Mouse (Mus musculus): Measurements from ENCODE around the gene Epha1.

Gene Epha1

DNA sequence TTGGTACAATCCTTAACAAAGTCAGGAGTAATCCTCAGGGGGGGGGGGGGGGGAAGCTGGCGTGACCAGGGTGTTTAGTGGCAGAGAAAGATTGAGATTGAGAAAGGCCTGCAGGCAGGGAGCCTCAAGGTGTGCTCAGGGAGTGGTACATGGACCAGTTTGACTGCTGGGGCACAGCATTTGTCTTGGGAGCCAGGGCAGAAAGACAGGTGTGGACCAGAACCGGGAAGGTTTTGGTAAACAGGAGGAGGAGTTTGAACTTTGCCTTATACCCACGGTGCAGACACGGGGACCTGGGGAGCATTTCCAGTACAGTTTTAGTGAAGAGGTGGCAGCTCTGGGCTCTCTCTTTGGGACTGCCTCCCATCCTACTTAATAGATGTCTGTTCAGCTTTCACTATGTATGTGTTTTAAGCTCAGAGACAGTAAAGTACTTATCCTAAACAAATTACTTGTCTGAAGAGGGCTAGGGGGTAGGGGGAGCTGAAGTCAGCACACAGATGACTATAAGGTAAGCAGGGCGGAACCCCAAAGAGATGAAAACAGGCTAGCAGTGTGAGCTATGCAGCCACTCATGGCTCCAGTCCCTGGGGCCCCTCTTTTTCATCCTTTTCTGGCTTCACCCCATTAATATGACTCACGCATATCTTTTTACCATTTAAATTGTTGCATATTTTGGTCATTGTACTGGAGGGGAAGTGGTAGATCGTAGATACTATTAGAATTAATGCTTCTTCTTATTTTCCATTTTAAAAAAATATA is 782 bp upstream of the Epha1 start:
- DNase-seq: no peak

DNA sequence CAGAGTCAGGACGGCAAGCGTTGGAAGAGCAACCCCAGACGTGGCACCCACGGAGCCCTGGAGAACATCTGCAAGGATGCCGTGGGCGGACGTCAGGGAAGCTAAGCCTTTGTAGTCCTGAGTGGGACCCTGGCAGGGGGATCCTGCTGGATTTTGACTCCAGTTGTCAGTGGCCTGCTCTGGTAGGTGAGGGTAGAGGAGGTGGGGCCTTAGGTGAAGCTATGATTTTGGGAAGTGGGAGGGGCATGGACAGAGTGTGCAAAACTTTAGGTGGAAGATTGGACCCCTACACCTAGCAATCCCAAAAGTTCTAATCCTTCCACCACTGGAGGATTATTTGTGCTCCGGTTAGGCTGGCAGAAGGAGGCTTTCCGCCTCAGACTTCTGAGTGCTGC is 650 bp downstream of the Epha1 start:
- DNase-seq: no peak

DNA sequence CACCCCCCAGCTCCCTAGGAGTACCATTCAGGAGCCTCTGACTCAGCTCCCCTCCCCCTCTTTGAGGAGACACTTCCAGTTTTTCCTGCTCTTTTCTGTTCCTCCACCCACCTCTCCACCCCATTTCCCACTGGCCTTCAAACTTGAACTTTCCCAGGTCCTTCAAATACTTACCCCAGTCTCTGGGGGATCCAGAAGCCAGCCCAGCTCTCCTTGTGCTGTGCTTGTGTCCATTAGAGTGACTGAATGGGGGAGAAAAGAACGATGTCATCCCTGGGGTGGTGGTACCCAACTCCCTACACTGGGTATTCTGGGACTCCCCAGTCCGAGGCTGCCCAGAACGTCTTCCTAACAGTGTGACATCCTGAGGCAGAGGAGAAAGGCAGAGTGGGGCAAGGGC is 1.1 kb downstream of the Epha1 start:
- no peak for DNase-seq

DNA sequence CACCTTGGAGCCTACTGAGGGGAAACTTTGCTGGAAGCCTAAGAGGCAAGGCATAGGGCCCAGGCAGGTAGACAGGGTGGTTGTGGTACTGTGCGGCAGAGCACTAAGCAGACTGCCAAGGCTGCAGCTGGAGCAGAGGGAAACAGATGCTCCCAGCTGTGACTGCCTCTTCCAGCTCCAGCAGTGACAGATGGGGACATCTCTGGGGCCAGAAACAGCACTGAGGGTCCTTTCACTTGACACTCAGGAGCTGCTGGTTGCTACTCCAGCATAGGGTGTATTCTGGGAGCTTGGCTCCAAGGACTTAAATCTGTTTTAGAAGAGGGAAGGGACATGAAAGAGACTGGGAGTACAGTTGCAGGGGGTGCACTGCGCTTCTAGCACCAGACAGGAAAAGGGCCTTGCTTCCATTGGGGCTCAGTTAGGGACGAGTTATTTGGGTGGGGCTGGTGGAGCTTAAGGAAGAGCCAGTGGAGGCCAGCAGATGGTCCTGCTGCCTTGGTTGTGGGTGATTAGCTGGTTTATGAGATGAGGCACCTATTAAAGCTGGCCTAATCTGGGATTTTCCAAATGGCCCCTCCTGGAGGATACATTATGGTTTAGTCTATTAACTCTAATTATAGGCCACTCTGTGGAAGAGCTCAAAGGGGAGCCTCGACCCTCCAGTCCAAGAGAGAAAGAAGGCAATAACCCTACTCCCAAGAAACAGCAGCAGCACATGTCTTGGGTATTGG is 2.3 kb downstream of the Epha1 start:
- DNase-seq: no peak

DNA sequence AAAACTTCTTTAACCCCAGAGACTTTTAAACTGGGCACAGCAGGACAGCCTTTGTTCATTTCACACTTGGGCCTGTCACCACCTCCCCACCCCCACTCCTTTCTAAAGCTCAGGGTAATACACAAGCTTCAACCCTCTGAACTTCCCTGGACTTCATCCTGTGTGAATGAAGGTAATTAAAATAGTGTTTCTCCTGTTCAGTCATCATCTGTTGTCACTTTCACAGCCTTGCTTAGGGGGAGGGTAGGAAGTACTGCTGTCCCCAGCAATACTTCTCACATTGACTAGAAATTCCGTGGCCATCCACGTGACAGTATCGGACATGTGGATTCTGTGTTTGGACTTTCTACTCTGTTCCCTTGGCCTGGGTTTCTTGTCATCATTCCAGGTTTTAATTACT is 3.2 kb downstream of the Epha1 start:
- no peak for DNase-seq

DNA sequence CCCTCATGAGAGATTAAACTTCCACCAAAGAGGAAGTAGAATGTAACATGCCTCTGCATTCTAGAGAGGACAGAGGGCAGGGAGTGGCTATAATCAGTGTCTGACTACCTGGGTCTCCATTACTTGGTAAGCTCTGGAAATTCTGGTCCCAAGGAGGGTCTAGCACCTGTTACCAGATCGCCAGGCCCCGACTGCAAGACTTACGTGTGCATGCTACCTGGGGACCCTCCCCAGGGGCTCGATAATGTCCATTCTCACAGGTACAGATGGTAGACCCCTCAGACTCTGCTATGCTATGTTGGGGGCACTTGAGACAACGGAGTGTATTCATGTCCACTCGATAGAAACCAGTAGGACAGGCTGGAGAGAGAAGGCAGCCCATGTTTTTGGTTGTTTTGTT is 7.9 kb downstream of the Epha1 start:
- no peak for DNase-seq

DNA sequence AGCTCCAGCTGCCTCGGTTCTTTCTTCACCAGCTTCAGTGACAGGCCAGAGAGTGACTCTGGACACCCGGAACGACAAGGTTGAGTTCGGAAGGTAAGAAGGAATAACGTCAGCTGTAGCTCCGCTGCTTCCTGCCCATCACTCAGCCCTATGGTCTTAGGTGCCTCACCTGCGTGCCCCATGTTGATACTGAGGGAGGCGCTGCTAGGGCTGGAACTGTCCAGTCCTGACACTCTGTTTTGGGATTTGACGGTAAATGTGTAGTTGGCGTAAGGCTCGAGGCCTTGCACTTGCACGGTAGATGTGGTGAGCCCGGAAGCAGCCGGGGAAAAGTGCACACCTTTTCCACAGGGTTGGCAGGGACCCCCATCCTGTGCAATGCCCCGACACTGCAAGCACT is 8.5 kb downstream of the Epha1 start:
- DNase-seq: no peak

DNA sequence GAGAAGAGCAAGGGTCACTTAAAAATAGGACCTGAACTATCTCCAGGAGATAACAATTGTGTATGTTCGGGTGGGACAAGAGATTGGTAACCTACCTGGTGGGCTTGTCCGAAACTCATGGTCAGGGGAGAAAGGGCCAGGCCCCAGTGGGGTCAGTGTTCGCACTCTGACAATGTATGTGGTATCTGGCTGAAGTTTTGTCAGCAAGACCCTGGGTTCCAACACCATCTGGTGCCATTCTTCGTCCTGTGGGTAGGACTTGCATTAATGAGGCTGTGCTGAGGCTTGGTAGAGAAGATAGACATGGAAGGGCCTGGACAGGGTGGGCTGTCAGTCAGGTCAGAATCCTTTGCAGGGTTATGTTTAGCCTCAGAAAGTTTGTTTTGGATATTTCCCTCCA is 9.0 kb downstream of the Epha1 start:
- no peak for DNase-seq

DNA sequence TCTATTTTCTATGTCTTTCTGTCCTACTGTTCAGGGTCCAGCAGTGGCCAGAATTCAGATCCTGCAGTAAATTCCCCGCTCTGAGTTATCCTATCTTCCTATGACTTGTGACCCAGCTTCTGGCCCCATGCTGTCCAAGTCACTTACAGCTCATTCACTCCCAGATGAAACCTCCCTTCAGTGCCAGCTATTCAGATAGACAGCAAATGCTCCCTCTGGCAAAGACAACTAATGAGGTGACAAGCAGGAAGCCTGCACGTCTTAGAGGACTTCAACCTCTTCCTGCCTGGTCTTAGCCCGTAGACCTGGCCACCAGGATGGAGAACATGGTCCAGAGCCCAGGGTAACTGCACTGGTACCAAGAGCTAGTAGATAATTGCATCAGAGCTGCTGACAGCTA is 10.1 kb downstream of the Epha1 start:
- DNase-seq: no peak

DNA sequence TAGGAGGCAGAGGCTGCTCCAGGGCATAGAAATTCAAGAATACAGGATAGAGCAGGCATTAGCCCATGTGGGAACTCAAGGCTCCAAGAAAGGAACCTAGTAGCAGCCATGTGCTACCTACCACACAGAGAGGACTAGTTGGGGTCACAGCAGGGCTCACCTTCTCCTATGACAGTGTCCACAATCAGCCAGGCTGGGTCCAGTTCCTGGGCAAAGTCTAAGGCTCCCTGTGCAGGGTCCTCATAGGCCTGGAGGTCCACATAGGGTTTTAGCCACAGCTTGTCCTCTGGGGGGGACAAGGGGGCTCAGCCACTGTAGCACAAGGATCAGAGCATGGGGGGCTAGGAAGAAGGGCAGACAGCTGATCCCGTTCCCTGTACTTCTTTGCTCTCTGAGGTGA is 10.6 kb downstream of the Epha1 start:
- DNase-seq: no peak

DNA sequence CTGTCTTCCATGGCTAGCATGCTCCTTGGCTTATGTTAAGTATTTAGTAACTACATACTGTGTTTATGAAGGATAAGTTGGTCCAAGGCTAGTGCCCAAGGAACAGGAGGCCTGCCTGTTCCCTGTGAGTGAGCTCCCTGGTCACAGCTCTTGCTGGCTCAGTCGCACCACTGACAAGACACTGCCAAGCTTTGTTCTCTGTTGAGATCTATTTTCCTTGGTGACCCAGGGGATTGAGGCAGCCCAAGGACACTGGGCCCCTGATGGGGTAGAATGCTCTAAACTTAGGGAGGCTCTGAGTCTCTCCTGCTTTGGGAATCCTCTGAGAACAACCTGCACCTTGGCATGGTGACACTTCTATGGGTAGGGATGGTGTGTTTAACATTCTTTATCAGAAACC is 11.0 kb downstream of the Epha1 start:
- DNase-seq: no peak

DNA sequence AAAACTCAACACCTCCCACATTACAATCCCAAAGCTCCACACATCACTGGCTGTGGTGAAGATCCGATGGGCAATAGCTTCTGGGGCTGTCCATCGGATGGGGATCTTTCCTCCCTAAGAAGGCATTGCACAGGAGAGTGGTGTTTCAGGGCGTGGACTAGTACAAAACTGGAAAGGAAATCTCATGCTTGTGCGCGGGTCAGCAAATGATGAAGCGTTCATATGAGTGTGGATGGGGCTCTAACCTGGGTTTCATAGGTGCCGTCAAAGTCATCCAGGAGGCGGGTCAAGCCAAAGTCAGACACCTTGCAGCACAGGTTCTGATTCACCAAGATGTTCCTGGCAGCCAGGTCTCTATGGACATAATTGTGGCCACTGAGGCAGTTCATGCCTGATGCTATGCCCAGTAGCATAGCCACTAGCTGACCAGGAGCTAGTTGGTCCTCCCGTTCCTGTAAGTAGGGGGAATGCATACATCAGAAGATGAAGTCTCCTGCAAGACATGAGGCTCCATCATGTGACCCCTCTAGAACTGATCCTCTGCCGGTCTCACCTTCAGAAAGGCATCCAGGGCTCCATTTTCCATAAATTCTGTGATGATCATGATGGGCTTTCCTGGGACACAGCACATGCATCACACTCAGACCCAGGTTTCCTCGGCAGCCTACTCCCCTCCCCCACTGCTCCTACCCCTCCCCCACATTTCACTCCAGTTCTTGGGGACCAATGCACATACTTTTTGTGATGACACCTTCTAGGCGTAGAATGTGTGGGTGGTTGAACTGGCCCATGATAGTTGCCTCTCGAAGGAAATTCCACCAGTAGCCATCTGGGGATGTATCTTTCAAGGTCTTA is 11.8 kb downstream of the Epha1 start:
- DNase-seq: no peak

DNA sequence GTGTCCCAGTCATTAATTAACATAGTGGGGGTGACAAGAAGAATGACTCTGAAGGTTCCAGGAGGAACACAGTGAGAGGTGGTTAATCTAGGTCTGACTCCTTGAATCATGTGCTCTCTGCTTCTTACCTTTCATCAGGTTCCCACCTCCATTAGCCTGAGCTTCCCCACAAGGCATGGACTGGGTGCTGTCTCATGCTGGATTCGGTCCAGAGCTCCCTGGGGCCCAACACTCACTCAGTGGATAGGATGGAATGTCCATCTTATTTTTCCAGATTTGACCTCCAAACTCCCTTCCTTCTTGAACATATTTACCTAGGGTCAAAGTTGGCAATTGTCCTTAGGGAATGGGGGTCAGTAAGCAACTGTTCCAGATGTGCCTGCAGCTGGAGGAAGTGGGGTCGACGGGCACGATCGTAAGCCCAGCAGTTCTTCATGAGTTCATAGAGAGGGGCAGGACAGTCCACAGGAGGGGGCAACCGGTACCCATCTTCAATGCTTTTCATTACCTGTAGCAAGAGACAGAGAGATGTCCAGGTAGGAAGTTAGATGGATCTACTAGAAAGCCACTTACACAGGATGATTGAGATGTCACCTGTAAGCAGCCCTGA is 12.7 kb downstream of the Epha1 start:
- no peak for DNase-seq

DNA sequence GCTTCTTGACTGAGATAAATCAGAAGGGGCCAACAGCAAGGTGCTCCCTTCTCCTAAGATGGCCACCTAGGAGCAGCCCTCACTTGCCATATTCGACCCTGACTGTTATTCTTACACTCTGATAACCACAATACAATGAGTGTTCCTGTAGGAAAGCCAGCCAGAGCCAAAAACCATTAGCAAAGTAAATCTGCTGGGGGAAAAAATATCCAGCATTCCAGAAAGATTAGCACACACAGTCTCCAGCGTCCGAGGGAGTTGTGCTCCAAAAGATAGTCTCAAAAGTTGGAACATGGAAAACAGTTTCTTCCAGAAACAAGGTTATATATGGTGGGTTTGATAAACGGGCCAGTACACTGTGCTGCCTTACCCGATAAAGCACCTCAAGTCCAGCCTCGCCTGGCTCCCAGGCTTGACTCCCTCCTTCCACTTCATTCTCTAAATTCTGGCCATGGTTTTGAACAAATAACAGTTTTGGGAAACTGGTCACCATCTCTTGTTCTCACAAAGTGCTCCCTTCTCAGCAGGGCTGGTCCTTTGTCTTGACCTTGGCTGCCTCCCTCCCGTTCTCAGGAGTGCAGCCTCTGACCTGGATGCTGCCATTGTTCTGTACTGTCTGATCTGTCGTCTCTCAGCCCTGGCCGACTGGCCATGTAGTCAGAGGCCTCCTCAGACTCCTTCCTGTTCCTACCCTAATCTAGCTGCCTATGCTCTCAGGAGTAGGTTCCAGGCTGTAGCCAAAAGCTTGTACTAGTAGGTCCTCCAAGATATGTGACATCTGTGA is 13.5 kb downstream of the Epha1 start:
- DNase-seq: no peak

DNA sequence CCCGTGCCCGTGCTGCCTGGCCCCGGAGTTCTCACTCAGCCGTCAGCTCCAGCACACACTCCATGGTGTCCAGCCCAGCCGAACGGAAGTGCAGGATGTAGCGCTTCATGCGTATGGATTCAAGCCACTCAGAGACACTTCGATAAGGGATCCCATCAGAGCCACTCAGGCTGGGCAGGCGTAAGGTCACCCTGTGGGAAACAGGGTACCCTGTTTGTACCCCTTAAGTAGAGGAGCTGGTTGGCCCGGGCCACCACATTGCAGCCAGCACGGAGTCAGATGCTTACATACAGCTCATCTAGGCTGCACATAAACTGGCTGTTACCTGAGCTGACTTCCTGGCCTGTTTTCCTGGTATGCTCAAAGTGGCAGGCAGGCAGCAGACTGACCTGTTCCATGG is 14.2 kb downstream of the Epha1 start:
- DNase-seq: no peak

DNA sequence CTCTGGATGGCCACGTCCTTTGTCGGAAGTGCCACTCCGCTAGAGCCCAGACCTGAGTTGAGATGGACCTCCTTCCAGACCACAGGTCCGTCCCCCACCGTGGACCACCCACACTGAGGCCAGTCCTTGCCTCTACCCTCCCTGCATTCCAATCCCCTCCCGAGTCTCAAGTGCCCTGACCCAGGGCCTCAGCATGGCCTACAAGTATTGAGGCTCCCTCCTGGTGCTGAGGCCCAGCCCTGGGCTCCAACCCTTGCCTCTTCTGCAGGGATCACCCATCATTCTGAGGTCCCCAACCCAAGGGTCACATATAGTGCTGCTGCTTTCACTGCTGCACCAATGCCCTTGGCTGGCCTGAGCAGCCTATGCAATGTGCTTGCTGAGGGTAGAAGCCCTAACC is 15.2 kb downstream of the Epha1 start:
- DNase-seq: no peak

DNA sequence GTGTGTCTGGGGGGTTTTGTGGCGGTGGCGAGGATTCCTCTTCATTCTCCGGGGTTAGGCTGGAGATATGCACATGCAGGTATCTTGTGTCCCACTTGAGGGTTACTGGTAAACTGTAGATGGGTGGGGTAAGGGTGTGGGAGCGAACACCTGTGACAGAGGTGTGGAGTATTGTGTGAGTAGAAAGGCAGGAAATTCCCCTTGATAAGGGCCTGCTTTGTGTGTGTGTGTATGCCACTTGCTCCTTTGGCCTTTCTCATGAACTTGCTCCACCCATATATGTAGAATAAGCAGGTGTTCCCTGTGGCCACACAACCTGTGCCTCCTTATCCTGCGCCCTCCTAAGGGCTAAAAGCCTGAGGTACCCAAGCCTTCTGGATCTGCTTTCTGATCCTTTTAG is 16.2 kb downstream of the Epha1 start:
- no peak for DNase-seq

DNA sequence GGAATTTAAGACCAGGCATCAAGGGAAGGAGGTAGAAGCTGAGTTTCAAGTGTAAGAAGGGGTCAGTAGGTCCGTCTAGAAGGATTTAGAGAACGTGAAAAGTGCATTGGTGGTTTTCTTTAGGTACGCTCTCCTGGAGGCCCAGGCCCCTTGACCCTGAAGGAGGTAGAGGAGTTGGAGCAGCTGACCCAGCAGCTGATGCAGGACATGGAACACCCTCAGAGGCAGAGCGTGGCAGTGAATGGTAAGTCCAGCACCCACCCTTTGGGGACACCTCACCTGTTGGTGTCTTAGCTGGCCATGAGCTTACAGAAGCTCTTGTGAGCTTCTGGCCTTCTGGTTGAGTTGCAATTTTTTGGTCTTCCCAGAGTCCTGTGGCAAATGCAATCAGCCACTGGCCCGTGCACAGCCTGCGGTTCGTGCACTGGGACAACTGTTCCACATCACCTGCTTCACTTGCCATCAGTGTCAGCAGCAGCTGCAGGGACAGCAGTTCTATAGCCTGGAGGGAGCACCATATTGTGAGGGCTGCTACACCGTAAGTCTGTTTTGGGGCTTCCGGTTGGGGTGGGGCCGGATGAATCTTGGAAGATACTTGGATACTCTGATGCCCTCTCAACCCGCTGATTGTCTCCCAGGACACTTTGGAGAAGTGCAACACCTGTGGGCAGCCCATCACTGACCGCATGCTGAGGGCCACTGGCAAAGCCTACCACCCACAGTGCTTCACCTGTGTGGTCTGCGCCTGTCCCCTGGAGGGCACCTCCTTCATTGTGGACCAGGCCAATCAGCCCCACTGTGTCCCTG is 17.1 kb downstream of the Epha1 start:
- no peak for DNase-seq

DNA sequence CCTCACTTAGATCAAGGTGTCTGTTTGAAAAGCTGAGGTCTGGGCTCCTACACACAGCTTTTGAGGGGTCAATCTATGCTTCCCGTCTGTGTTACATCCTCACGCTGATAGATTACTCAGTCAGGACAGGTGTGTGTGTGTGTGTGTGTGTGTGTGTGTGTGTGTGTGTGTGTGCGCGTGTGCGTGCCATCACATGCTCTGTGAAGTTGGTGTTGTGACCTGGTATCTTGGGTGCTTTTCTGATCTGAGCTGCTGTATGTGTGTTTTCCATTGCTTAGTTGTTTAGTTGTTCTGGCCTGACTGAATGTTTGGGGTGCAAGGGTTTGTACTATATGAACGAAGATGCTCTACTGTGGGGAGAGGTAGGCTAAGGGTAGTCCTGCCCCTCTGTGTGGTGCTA is 17.7 kb downstream of the Epha1 start:
- no peak for DNase-seq

DNA sequence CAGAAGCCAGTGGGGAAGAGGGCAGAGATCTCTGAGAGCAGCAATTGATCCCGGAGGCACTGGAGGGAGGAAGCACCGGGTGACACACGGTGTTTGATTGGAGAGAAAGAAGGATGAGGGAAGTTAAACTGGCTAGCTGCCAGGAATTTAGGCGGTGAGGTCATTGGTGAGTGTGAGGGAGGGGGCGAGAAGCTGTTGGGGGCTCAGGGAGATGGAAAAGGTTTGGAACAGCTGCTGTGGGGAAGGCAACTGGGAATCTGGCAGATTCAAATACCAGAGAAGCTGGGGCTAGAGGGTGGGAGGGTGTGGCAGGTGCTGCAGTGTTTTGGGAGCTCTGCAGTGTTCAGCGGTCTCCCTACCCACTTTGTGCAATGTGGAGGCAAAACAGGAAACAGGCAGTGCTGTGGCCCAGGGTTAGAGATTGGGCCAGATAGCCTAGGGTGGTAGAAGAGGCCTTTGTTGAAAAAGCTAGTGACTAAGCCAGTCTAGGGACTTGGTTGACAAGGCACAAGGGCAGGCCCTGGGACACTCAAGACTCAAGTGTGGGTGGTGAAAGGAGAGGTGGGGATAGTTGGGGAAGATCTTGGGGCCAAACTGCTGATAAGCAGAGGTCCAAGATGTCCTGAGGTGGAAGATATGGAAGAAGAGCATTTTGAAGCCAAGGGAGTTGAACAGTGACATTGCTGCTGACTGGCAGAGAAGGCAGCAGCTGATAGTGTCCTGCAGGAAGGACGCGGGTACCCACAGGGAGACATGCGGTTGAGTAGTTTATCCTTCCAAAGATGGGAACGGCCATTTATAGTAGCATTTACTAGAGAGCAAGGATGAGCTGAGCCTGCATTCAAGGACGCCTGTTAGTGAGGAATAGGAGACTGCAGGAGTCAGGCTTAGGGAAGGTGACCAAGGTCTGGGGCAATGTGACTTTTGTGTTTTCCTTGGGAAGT is 18.7 kb downstream of the Epha1 start:
- DNase-seq: no peak
